Mouse (Mus musculus) CH12.LX (cell line): ENCODE results near the gene Gusb. TPM values are rescaled to one million over a fixed set of nuclear protein-coding genes. Genes with fewer than 3 reads are reported as not detected.

Experiments
- DNase-seq: peaks from one replicate; pipeline ENCODE4 v3.0.0-alpha.2; 2013; ENCODE audit errors: extremely low read depth
- H3K27ac ChIP-seq: 2 replicates; pipeline ENCODE4 v1.5.1; 2012; ENCODE audit warnings: low read depth, mild to moderate bottlenecking, control low read depth, moderate library complexity; ENCODE audit not compliant: insufficient read depth
- H3K27me3 ChIP-seq: replicated peaks from 2 replicates; pipeline ENCODE3; 2012; ENCODE audit warnings: inconsistent platforms
- H3K36me3 ChIP-seq, 2 experiments: replicated peaks in 1 of 2; 2 replicates each; pipeline versions ENCODE3 to v1.6.1; 2012; ENCODE audit warnings: inconsistent platforms in 1 of 2, low read length in 1 of 2, mild to moderate bottlenecking in 1 of 2, mixed read lengths in 1 of 2, moderate library complexity in 1 of 2; ENCODE audit not compliant: control insufficient read depth in 1 of 2, insufficient read depth in 1 of 2
- H3K4me1 ChIP-seq, 2 experiments: 2 replicates each; pipeline ENCODE4 v1.6.1; 2012; ENCODE audit warnings: inconsistent platforms in 1 of 2, moderate library complexity in 1 of 2; ENCODE audit not compliant: insufficient read depth in 2 of 2, control insufficient read depth in 1 of 2
- H3K4me2 ChIP-seq: 2 replicates; pipeline ENCODE4 v1.6.1; 2012; ENCODE audit warnings: low read depth, mild to moderate bottlenecking, control low read depth; ENCODE audit not compliant: poor library complexity, insufficient read depth, severe bottlenecking
- H3K4me3 ChIP-seq, 3 experiments: fragments of 150-350 bp in 1 of 3; sonication (generic) in 1 of 3; replicated peaks in 1 of 3; 2 replicates each; pipeline versions ENCODE3 to v1.5.1; 2011 to 2012; ENCODE audit warnings: low read depth in 2 of 3, low read length in 2 of 3, mild to moderate bottlenecking in 2 of 3, moderate library complexity in 2 of 3, control low read depth in 1 of 3, improper control_type of control experiment in 1 of 3, inconsistent platforms in 1 of 3, mixed read lengths in 1 of 3; ENCODE audit not compliant: poor library complexity in 1 of 3
- H3K79me2 ChIP-seq: replicated peaks from 2 replicates; pipeline ENCODE4 v1.6.1; 2012; ENCODE audit warnings: mild to moderate bottlenecking, moderate library complexity; ENCODE audit not compliant: control insufficient read depth, poor library complexity, insufficient read depth, severe bottlenecking; ENCODE audit errors: extremely low read depth
- H3K9ac ChIP-seq: 2 replicates; pipeline ENCODE4 v1.6.1; 2012; ENCODE audit warnings: low read depth, mild to moderate bottlenecking, control low read depth, moderate library complexity; ENCODE audit not compliant: insufficient read depth
- H3K9me3 ChIP-seq: replicated peaks from 2 replicates; pipeline ENCODE3; 2012; ENCODE audit warnings: low read length, inconsistent platforms, mixed read lengths
- CHD1 ChIP-seq: IDR thresholded peaks from 2 replicates; pipeline ENCODE4 v1.6.1; 2012; ENCODE audit warnings: low read depth, low read length, improper control_type of control experiment, inconsistent platforms
- CHD2 ChIP-seq: IDR thresholded peaks from 2 replicates; pipeline ENCODE4 v1.6.1; 2011; ENCODE audit warnings: low read length, improper control_type of control experiment
- ELF1 ChIP-seq: IDR thresholded peaks from 2 replicates; pipeline ENCODE4 v1.6.1; 2014; ENCODE audit warnings: low read depth, mild to moderate bottlenecking, inconsistent platforms, low read length, improper control_type of control experiment
- EP300 ChIP-seq: IDR thresholded peaks from 2 replicates; pipeline ENCODE4 v1.6.1; 2011; ENCODE audit warnings: low read length, improper control_type of control experiment
- GABPA ChIP-seq: IDR thresholded peaks from 2 replicates; pipeline ENCODE4 v1.6.1; 2012; ENCODE audit warnings: low read depth, low read length, improper control_type of control experiment, inconsistent platforms; ENCODE audit not compliant: insufficient replicate concordance
- IRF4 ChIP-seq: IDR thresholded peaks from 2 replicates; pipeline ENCODE4 v1.6.1; 2014; ENCODE audit warnings: low read depth, mild to moderate bottlenecking, inconsistent platforms, low read length, improper control_type of control experiment
- JUN ChIP-seq: IDR thresholded peaks from 2 replicates; pipeline ENCODE4 v1.6.1; 2011; ENCODE audit warnings: low read depth, mild to moderate bottlenecking, low read length, improper control_type of control experiment, moderate library complexity; ENCODE audit not compliant: insufficient read depth
- JUND ChIP-seq: conservative IDR thresholded peaks from 2 replicates; pipeline ENCODE4 v1.6.1; 2011; ENCODE audit warnings: low read depth, low read length, improper control_type of control experiment
- KAT2A ChIP-seq: IDR thresholded peaks from 2 replicates; pipeline ENCODE4 v1.6.1; 2012; ENCODE audit warnings: low read length, improper control_type of control experiment, inconsistent platforms; ENCODE audit not compliant: insufficient replicate concordance
- MAFK ChIP-seq: IDR thresholded peaks from 2 replicates; pipeline ENCODE4 v1.6.1; 2011; ENCODE audit warnings: low read length, improper control_type of control experiment; ENCODE audit not compliant: insufficient replicate concordance
- MAX ChIP-seq: IDR thresholded peaks from 2 replicates; pipeline ENCODE4 v1.6.1; 2011; ENCODE audit warnings: low read length, improper control_type of control experiment
- MAZ ChIP-seq: IDR thresholded peaks from 2 replicates; pipeline ENCODE4 v1.6.1; 2012; ENCODE audit warnings: low read depth, mild to moderate bottlenecking, inconsistent platforms, low read length, improper control_type of control experiment, moderate library complexity
- MEF2A ChIP-seq: IDR thresholded peaks from 2 replicates; pipeline ENCODE4 v1.6.1; 2014; ENCODE audit warnings: low read depth, mild to moderate bottlenecking, inconsistent platforms, low read length, improper control_type of control experiment, borderline replicate concordance
- MYC ChIP-seq: IDR thresholded peaks from 2 replicates; pipeline ENCODE4 v1.6.1; 2011; ENCODE audit warnings: low read depth, mild to moderate bottlenecking, improper control_type of control experiment, low read length
- NELFE ChIP-seq: IDR thresholded peaks from 2 replicates; pipeline ENCODE4 v1.6.1; 2011; ENCODE audit warnings: low read depth, low read length, improper control_type of control experiment
- NRF1 ChIP-seq: IDR thresholded peaks from 2 replicates; pipeline ENCODE4 v1.6.1; 2014; ENCODE audit warnings: low read depth, mild to moderate bottlenecking, inconsistent platforms, low read length, improper control_type of control experiment, moderate library complexity
- PAX5 ChIP-seq: IDR thresholded peaks from 2 replicates; pipeline ENCODE4 v1.6.1; 2012; ENCODE audit warnings: low read length, inconsistent platforms, mixed read lengths
- POLR2A ChIP-seq: IDR thresholded peaks from 2 replicates; pipeline ENCODE4 v1.6.1; 2011; ENCODE audit warnings: low read depth, mild to moderate bottlenecking, improper control_type of control experiment, low read length
- POLR2AphosphoS2 ChIP-seq: IDR thresholded peaks from 2 replicates; pipeline ENCODE4 v1.6.1; 2011; ENCODE audit warnings: low read depth, low read length, improper control_type of control experiment
- TBP ChIP-seq: conservative IDR thresholded peaks from 2 replicates; pipeline ENCODE4 v1.6.1; 2011; ENCODE audit warnings: low read depth, low read length, improper control_type of control experiment
- TCF12 ChIP-seq: IDR thresholded peaks from 2 replicates; pipeline ENCODE4 v1.6.1; 2014; ENCODE audit warnings: low read depth, mild to moderate bottlenecking, inconsistent platforms, low read length, improper control_type of control experiment
- ZC3H11A ChIP-seq: IDR thresholded peaks from 2 replicates; pipeline ENCODE4 v1.6.1; 2012; ENCODE audit warnings: low read depth, mild to moderate bottlenecking, inconsistent platforms, low read length, improper control_type of control experiment
- ZKSCAN1 ChIP-seq: IDR thresholded peaks from 2 replicates; pipeline ENCODE4 v1.6.1; 2012; ENCODE audit warnings: low read depth, inconsistent platforms, low read length, improper control_type of control experiment, borderline replicate concordance
- ZMIZ1 ChIP-seq: IDR thresholded peaks from 2 replicates; pipeline ENCODE4 v1.6.1; 2012; ENCODE audit warnings: low read depth, mild to moderate bottlenecking, inconsistent platforms, low read length, improper control_type of control experiment
- ZNF384 ChIP-seq: IDR thresholded peaks from 2 replicates; pipeline ENCODE4 v1.6.1; 2012; ENCODE audit warnings: low read depth, low read length, improper control_type of control experiment, inconsistent platforms
- dilution Hi-C: fragments of 300-500 bp; cut with MboI; formaldehyde crosslinking; loops from 2 replicates; pipeline ENCODE4 v1.14.3; 2020; ENCODE audit warnings: low sequenced_read_pairs; ENCODE audit not compliant: extremely low pct_unique_long_range_greater_than_20kb, extremely low pct_ligation_motif_present
- in situ Hi-C: fragments of 300-500 bp; cut with MboI; formaldehyde crosslinking; loops from 3 replicates; pipeline ENCODE4 v1.14.3; 2019; ENCODE audit warnings: low sequenced_read_pairs, low pct_ligation_motif_present, low pct_unique_long_range_greater_than_20kb, mixed read lengths
- polyA plus RNA-seq: library from polyadenylated mRNA; unstranded; fragments of >175 nt; gene quantifications from 2 replicates; pipeline ENCODE4 v1.2.1, GENCODE M21; 2012; ENCODE audit warnings: low read depth; ENCODE audit not compliant: insufficient read length
- total RNA-seq, 2 experiments: library from RNA; depleted of rRNA; stranded (reverse); fragments of 300-350 nt in 1 of 2; fragments of >200 nt in 1 of 2; gene quantifications; 2 replicates each; pipeline ENCODE4 v1.2.3; 2012 to 2014

Gene Gusb
- total and polyA plus RNA-seq, 3 experiments, result 73.4 to 210 (median 187) TPM

DNA sequence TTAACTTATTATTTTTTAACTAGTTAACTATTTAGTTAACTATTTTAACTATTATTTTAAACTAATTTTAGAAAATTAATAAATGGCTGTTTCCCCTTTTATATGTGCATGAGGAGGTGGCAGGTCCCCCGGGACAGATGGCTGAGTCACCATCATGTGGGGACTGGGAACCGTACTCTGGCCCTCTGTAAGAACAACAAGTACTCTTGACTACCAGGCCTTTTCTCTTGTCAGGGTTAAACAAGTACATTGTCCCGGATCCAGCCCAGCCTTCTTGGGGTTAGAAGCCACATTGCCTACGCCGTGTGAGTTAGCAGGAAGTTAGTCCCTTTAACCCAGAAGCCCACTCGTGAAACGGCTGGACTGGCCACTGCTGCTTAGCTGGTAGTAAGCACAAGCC lies 7.9 kb downstream of the Gusb start:
- Histone ChIP-seq H3K27ac (no peak overlapping the region), H3K4me2 (no peak overlapping the region)
- no peak for TF ChIP-seq IRF4
- TF ChIP-seq ZNF384, result no peak
- TF ChIP-seq CHD2, result no peak
- TF ChIP-seq ZMIZ1, result no peak
- TF ChIP-seq NELFE, result no peak
- TF ChIP-seq MAFK, result no peak
- no peak for TF ChIP-seq MAZ
- no peak for TF ChIP-seq POLR2A
- TF ChIP-seq JUN, result no peak
- no peak for TF ChIP-seq ZKSCAN1
- no peak for TF ChIP-seq POLR2AphosphoS2
- no peak for TF ChIP-seq MAX
- TF ChIP-seq, all 38 proteins: peak for 0
- Histone ChIP-seq H3K27me3 (no peaks in the 10 kb centered on the region), H3K4me3 (no peak overlapping the region), H3K9ac (no peak overlapping the region), H3K36me3 (peaks cover 69 to 95% of the 10 kb centered on the region in 2 experiments), H3K79me2 (no peaks in the 10 kb centered on the region), H3K9me3 (no peaks in the 10 kb centered on the region), H3K4me1 (peaks cover 5 to 34% of the 10 kb centered on the region in 2 experiments; a peak in 3 of 4 replicates)
- dilution Hi-C loops (no loop called here), in situ Hi-C loops (no loop called here)
- peak; percentile 38 for DNase-seq

DNA sequence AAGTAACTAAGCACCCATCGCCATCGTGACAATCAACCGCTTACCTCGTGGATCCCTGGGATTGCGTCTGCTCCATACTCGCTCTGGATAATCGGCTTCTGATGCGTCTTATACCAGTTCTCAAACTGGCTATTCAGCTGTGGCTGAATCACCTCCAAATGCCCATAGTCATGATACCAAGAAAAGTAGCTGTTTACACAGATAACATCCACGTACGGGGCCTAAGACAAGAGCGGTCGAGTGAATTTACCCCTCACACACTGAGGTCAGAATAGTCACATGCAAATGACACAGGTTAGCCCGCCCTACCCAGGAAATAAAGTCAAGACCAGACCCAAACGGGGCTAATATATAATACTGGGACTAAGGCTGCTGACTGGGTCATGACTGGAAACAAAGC lies 9.5 kb downstream of the Gusb start:
- peaks cover 81 to 95% of the 10 kb centered on the region in 2 experiments for H3K36me3 ChIP-seq
- DNase-seq, result no peak

DNA sequence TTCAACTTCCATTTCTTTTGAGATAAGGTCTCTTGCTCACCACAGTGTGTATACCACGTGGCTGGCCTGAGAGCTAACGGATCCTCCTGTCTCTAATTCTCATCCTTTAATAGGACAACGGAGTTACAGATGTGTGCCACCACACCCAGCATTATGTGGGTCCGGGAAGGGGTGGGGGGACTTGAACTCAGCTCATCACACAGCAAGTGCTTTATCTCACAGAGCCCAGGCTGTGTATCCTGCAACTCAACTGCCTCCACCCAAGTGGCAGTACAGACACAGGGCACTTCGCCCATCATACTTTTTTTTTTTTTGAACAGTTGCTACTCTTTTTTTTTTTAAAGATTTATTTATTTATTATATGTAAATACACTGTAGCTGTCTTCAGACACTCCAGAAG lies 11.0 kb downstream of the Gusb start:
- Histone ChIP-seq H3K36me3 (peaks cover 76 to 94% of the 10 kb centered on the region in 2 experiments), H3K4me1 (peaks cover 3 to 10% of the 10 kb centered on the region in 2 experiments; a peak in 1 of 4 replicates), H3K27ac (no peak overlapping the region), H3K9me3 (no peaks in the 10 kb centered on the region), H3K9ac (no peak overlapping the region), H3K27me3 (no peaks in the 10 kb centered on the region), H3K4me2 (no peak overlapping the region), H3K79me2 (no peaks in the 10 kb centered on the region), H3K4me3 (no peak overlapping the region)
- in situ Hi-C loops, result no loop called here
- dilution Hi-C loops, result no loop called here
- DNase-seq, result no peak
- TF ChIP-seq TBP (no peak), EP300 (no peak), MAFK (no peak), GABPA (no peak), ELF1 (no peak), TCF12 (no peak), NRF1 (no peak), KAT2A (no peak), JUN (no peak), ZC3H11A (no peak), CHD1 (no peak), MAZ (no peak), ZMIZ1 (no peak), JUND (no peak), MEF2A (no peak), MYC (no peak), ZNF384 (no peak)

More for the DNA sequence above, 9.5 kb downstream of the Gusb start:
- in situ Hi-C loops, result no loop called here
- H3K4me3 ChIP-seq, result no peak overlapping the region
- H3K4me1 ChIP-seq, result peaks cover 3 to 21% of the 10 kb centered on the region in 2 experiments; a peak in 1 of 4 replicates
- dilution Hi-C loops, result no loop called here
- H3K9me3 ChIP-seq, result no peaks in the 10 kb centered on the region
- no peaks in the 10 kb centered on the region for H3K27me3 ChIP-seq
- no peak overlapping the region for H3K4me2 ChIP-seq
- H3K9ac ChIP-seq, result no peak overlapping the region
- H3K79me2 ChIP-seq, result no peaks in the 10 kb centered on the region
- TF ChIP-seq PAX5, result no peak
- TF ChIP-seq KAT2A, result no peak
- TF ChIP-seq TCF12, result no peak
- TF ChIP-seq MEF2A, result no peak
- TF ChIP-seq NELFE, result no peak
- TF ChIP-seq MAX, result no peak
- no peak for TF ChIP-seq ZKSCAN1
- TF ChIP-seq MYC, result no peak
- TF ChIP-seq MAFK, result no peak
- no peak overlapping the region for H3K27ac ChIP-seq
